Mouse (Mus musculus): ENCODE measurements around the gene Vstm2a. TPM values are rescaled to one million over a fixed set of nuclear protein-coding genes. Genes with fewer than 3 reads are reported as not detected.

Vstm2a gene
- polyA plus RNA-seq, 1 experiment from 2014 or later = 94.9 TPM

- peak; percentile 68; the same call in 1 of the 2 replicates for ATAC-seq
Observed at GRCm38 (mm10) chr11:16299492-16299891, 42.0 kb downstream of the Vstm2a start.

DNA sequence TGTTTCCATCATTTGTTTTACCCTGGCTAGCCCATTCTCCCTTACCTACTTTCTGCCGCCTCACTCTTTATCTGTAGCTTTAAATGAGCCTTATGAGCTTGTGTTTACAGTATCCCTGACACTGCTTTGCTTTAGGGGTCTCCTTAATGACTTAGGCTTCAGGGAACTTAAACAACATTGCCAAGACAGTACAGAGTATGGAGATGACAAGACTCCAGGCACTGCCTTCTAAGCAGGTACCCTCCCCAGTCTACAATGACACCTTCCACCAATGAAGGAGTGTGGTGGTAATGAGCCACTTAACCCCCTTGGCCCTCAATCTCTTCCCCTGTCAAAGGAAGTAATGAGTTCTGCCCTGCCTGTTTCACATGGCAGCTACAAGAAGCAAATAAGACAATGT lies 42.4 kb downstream of the Vstm2a start:
- no peaks in the 10 kb centered on the region for H3K9me3 ChIP-seq (ENCODE audit: control insufficient read depth, low read length)
- H3K27ac ChIP-seq (ENCODE audit: low read depth, low read length) = peak overlapping the region; percentile 63
- no peak overlapping the region for H3K4me2 ChIP-seq (ENCODE audit: low read length)
- no peaks in the 10 kb centered on the region for H3K27me3 ChIP-seq (replicated peaks; ENCODE audit: control insufficient read depth, insufficient read depth, low read length)
- H3K9ac ChIP-seq (ENCODE audit: low read depth, low read length) = no peak overlapping the region
- H3K36me3 ChIP-seq (ENCODE audit: control insufficient read depth, insufficient read depth, low read length) = no peaks in the 10 kb centered on the region
- H3K4me3 ChIP-seq (ENCODE audit: low read length) = no peak overlapping the region
- 56% methylated on average over 1 of the region's 1 CpGs for WGBS
- peaks cover 3% of the 10 kb centered on the region; the same call in 1 of the 2 replicates for H3K4me1 ChIP-seq (ENCODE audit: control insufficient read depth, insufficient read depth, low read depth, low read length)
- peak; percentile 71 for ATAC-seq

More at GRCm38 (mm10) chr11:16299492-16299891, 42.0 kb downstream of the Vstm2a start:
- 33% methylated on average over 1 of the region's 1 CpGs for WGBS
- Histone ChIP-seq H3K4me1 (ENCODE audit: control insufficient read depth, insufficient read depth, low read depth, low read length) (peaks cover 3% of the 10 kb centered on the region; the same call in 1 of the 2 replicates), H3K36me3 (ENCODE audit: control insufficient read depth, insufficient read depth, low read length) (no peaks in the 10 kb centered on the region), H3K27ac (ENCODE audit: low read depth, low read length) (no peak overlapping the region; the same call in 1 of the 2 replicates), H3K9me3 (ENCODE audit: control insufficient read depth, low read length) (no peaks in the 10 kb centered on the region), H3K4me2 (ENCODE audit: low read length) (no peak overlapping the region), H3K9ac (ENCODE audit: low read depth, low read length) (no peak overlapping the region), H3K4me3 (ENCODE audit: low read length) (no peak overlapping the region), H3K27me3 (replicated peaks; ENCODE audit: control insufficient read depth, insufficient read depth, low read length) (no peaks in the 10 kb centered on the region)

- H3K9ac ChIP-seq (ENCODE audit: low read depth, low read length) = no peak overlapping the region
- WGBS = 54% methylated on average over 2 of the region's 2 CpGs
- H3K4me3 ChIP-seq (ENCODE audit: low read length) = no peak overlapping the region
- no peak overlapping the region for H3K4me2 ChIP-seq (ENCODE audit: low read length)
- ATAC-seq = peak; percentile 78
- no peaks in the 10 kb centered on the region for H3K36me3 ChIP-seq (ENCODE audit: control insufficient read depth, insufficient read depth, low read length)
- peaks cover 3% of the 10 kb centered on the region; the same call in 1 of the 2 replicates for H3K4me1 ChIP-seq (ENCODE audit: control insufficient read depth, insufficient read depth, low read depth, low read length)
- no peaks in the 10 kb centered on the region for H3K27me3 ChIP-seq (replicated peaks; ENCODE audit: control insufficient read depth, insufficient read depth, low read length)
- no peaks in the 10 kb centered on the region for H3K9me3 ChIP-seq (ENCODE audit: control insufficient read depth, low read length)
- no peak overlapping the region for H3K27ac ChIP-seq (ENCODE audit: low read depth, low read length)
Observed at GRCm38 (mm10) chr11:16300709-16301108, 43.2 kb downstream of the Vstm2a start.

DNA sequence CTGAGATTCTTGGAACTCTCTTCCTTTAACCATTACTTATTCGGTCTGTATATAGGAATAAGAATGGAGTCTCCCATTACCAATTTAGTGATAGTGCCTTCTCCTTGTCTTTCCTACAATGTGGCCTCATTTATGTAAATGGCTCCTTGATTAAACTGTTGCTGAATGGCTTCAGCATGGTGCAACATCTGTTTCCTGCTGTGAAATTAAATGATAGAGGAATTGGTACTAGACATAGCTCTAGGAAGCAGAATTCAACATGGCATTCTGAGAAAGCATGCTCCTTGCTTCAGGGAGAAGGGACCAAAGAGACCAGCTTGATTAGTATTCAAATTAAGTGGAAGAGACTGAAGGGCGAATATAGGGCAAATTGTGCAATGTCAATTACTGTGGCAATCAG lies 57.6 kb downstream of the Vstm2a start:
- H3K36me3 ChIP-seq (ENCODE audit: control insufficient read depth, insufficient read depth, low read length) = no peaks in the 10 kb centered on the region
- no peak overlapping the region for H3K9ac ChIP-seq (ENCODE audit: low read depth, low read length)
- no peak overlapping the region for H3K4me2 ChIP-seq (ENCODE audit: low read length)
- no peak overlapping the region for H3K27ac ChIP-seq (ENCODE audit: low read depth, low read length)
- no peaks in the 10 kb centered on the region for H3K9me3 ChIP-seq (ENCODE audit: control insufficient read depth, low read length)
- no peaks in the 10 kb centered on the region for H3K4me1 ChIP-seq (ENCODE audit: control insufficient read depth, insufficient read depth, low read depth, low read length)
- H3K4me3 ChIP-seq (ENCODE audit: low read length) = no peak overlapping the region
- 73% methylated on average over 2 of the region's 2 CpGs for WGBS
- H3K27me3 ChIP-seq (replicated peaks; ENCODE audit: control insufficient read depth, insufficient read depth, low read length) = no peaks in the 10 kb centered on the region
- ATAC-seq = peak; percentile 83

DNA sequence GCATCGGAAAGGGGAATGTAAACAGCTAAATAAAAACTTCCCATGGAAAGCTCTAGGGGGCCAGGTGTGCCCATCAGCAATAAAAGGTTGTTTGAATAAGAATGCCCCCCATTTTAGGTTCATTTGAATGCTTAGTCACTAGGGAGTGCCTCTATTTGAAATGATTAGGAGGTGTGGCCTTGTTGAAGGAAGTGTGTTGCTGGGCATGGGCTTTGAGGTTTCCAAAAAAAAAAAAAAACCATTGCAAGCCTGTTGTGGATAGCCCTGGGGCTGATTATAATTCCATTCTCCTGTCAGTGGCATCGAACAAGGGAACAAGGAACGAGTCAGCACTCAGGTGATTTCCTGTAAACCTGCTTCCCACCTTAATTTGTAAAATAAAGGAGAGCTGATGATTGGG lies 87.7 kb downstream of the Vstm2a start:
- WGBS = 59% methylated on average over 3 of the region's 3 CpGs
- no peaks in the 10 kb centered on the region for H3K9me3 ChIP-seq (ENCODE audit: control insufficient read depth, low read length)
- ATAC-seq = no peak
- H3K36me3 ChIP-seq (ENCODE audit: control insufficient read depth, insufficient read depth, low read length) = no peaks in the 10 kb centered on the region
- H3K27me3 ChIP-seq (replicated peaks; ENCODE audit: control insufficient read depth, insufficient read depth, low read length) = no peaks in the 10 kb centered on the region
- H3K4me3 ChIP-seq (ENCODE audit: low read length) = no peak overlapping the region
- H3K27ac ChIP-seq (ENCODE audit: low read depth, low read length) = no peak overlapping the region
- H3K9ac ChIP-seq (ENCODE audit: low read depth, low read length) = no peak overlapping the region
- no peaks in the 10 kb centered on the region for H3K4me1 ChIP-seq (ENCODE audit: control insufficient read depth, insufficient read depth, low read depth, low read length)
- no peak overlapping the region for H3K4me2 ChIP-seq (ENCODE audit: low read length)

GRCm38 (mm10) chr11:16345676-16346075 lies 88.2 kb downstream of the Vstm2a start:
- WGBS = 84% methylated on average over 3 of the region's 3 CpGs
- Histone ChIP-seq H3K4me3 (ENCODE audit: low read length) (no peak overlapping the region), H3K36me3 (ENCODE audit: control insufficient read depth, insufficient read depth, low read length) (no peaks in the 10 kb centered on the region), H3K9ac (ENCODE audit: low read depth, low read length) (no peak overlapping the region), H3K4me2 (ENCODE audit: low read length) (no peak overlapping the region), H3K9me3 (ENCODE audit: control insufficient read depth, low read length) (no peaks in the 10 kb centered on the region), H3K4me1 (ENCODE audit: control insufficient read depth, insufficient read depth, low read depth, low read length) (no peaks in the 10 kb centered on the region), H3K27me3 (replicated peaks; ENCODE audit: control insufficient read depth, insufficient read depth, low read length) (no peaks in the 10 kb centered on the region), H3K27ac (ENCODE audit: low read depth, low read length) (no peak overlapping the region)
- ATAC-seq = no peak

GRCm38 (mm10) chr11:16351915-16352314 lies 94.4 kb downstream of the Vstm2a start:
- H3K27ac ChIP-seq (ENCODE audit: low read depth, low read length) = no peak overlapping the region
- no peaks in the 10 kb centered on the region for H3K9me3 ChIP-seq (ENCODE audit: control insufficient read depth, low read length)
- 88% methylated on average over 4 of the region's 4 CpGs for WGBS
- no peak overlapping the region for H3K4me3 ChIP-seq (ENCODE audit: low read length)
- no peaks in the 10 kb centered on the region for H3K36me3 ChIP-seq (ENCODE audit: control insufficient read depth, insufficient read depth, low read length)
- no peaks in the 10 kb centered on the region for H3K27me3 ChIP-seq (replicated peaks; ENCODE audit: control insufficient read depth, insufficient read depth, low read length)
- H3K9ac ChIP-seq (ENCODE audit: low read depth, low read length) = no peak overlapping the region
- H3K4me1 ChIP-seq (ENCODE audit: control insufficient read depth, insufficient read depth, low read depth, low read length) = no peaks in the 10 kb centered on the region
- no peak overlapping the region for H3K4me2 ChIP-seq (ENCODE audit: low read length)
- no peak for ATAC-seq

DNA sequence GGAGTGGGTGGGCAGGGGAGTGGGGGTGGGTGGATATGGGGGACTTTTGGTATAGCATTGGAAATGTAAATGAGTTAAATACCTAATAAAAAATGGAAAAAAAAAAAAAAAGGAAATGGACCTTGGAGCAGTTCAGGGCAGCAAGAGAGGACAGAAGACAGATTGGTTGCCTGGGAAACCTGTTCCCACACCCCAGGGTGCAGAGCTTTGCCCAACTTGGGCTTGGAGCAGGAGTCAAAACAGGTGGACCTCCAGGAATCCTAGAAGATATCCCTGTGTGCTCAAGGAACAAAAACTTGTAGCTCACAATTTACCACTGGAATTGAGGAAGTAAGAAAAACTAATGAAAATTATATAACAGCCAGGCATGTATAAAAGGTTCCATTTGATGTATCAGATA lies 96.8 kb downstream of the Vstm2a start:
- Histone ChIP-seq H3K27me3 (replicated peaks; ENCODE audit: control insufficient read depth, insufficient read depth, low read length) (no peaks in the 10 kb centered on the region), H3K27ac (ENCODE audit: low read depth, low read length) (no peak overlapping the region), H3K4me1 (ENCODE audit: control insufficient read depth, insufficient read depth, low read depth, low read length) (no peaks in the 10 kb centered on the region), H3K9ac (ENCODE audit: low read depth, low read length) (no peak overlapping the region), H3K9me3 (ENCODE audit: control insufficient read depth, low read length) (no peaks in the 10 kb centered on the region), H3K4me3 (ENCODE audit: low read length) (no peak overlapping the region), H3K4me2 (ENCODE audit: low read length) (no peak overlapping the region), H3K36me3 (ENCODE audit: control insufficient read depth, insufficient read depth, low read length) (no peaks in the 10 kb centered on the region)
- ATAC-seq = no peak

- Histone ChIP-seq H3K27me3 (replicated peaks; ENCODE audit: control insufficient read depth, insufficient read depth, low read length) (no peaks in the 10 kb centered on the region), H3K27ac (ENCODE audit: low read depth, low read length) (no peak overlapping the region), H3K4me2 (ENCODE audit: low read length) (no peak overlapping the region), H3K4me3 (ENCODE audit: low read length) (no peak overlapping the region), H3K9me3 (ENCODE audit: control insufficient read depth, low read length) (no peaks in the 10 kb centered on the region), H3K36me3 (ENCODE audit: control insufficient read depth, insufficient read depth, low read length) (no peaks in the 10 kb centered on the region), H3K9ac (ENCODE audit: low read depth, low read length) (no peak overlapping the region), H3K4me1 (ENCODE audit: control insufficient read depth, insufficient read depth, low read depth, low read length) (no peaks in the 10 kb centered on the region)
- WGBS = 65% methylated on average over 8 of the region's 8 CpGs
- ATAC-seq = no peak
Observed at GRCm38 (mm10) chr11:16366852-16367587, 109.5 kb downstream of the Vstm2a start.
